Mouse (Mus musculus) midbrain, embryonic 10.5 days (tissue): ENCODE measurements around the gene Eif4g2. TPM values are rescaled to one million over a fixed set of nuclear protein-coding genes. Genes with fewer than 3 reads are reported as not detected.
A peak's percentile ranks its signal among the peaks of the same experiment; 100 is the strongest.

Experiments
- DNase-seq: peaks from one replicate; pipeline ENCODE4 v3.0.0-alpha.2; 2017; ENCODE audit warnings: low spot score
- H3K27ac ChIP-seq: fragments of 300-500 bp; sonication (generic); replicated peaks from 2 replicates; pipeline ENCODE4 v1.5.1; 2016; ENCODE audit warnings: mild to moderate bottlenecking
- H3K27me3 ChIP-seq: fragments of 300-500 bp; sonication (generic); 2 replicates; pipeline ENCODE4 v1.6.1; 2016; ENCODE audit warnings: low read depth, mild to moderate bottlenecking; ENCODE audit not compliant: poor library complexity, severe bottlenecking
- H3K36me3 ChIP-seq: fragments of 300-500 bp; sonication (generic); 2 replicates; pipeline ENCODE4 v1.6.1; 2016; ENCODE audit warnings: mild to moderate bottlenecking, moderate library complexity
- H3K4me1 ChIP-seq: fragments of 300-500 bp; sonication (generic); 2 replicates; pipeline ENCODE4 v1.6.1; 2016
- H3K4me3 ChIP-seq: fragments of 300-500 bp; sonication (generic); 2 replicates; pipeline ENCODE4 v1.5.1; 2016; ENCODE audit warnings: mild to moderate bottlenecking, moderate library complexity
- H3K9me3 ChIP-seq: fragments of 300-500 bp; sonication (generic); replicated peaks from 2 replicates; pipeline ENCODE4 v1.6.1; 2016; ENCODE audit warnings: mild to moderate bottlenecking
- WGBS: fragments of 180-500 bp; shearing (Covaris S2); methylation state at CpG from one replicate; pipeline ENCODE4 v1.1.7; 2016; 5-methylcytosine and 5-hydroxymethylcytosine counted together
- polyA plus RNA-seq: library from polyadenylated mRNA; unstranded; fragments of >200 nt; fragmentation: Nextera tagmentation; extraction: Ambion mirVana; gene quantifications from 2 replicates; pipeline ENCODE4 v1.2.1, GENCODE M21; 2016

Gene Eif4g2
- 1,390 and 1,545 TPM in 2 replicates for polyA plus RNA-seq

GRCm38 (mm10) chr7:111082822-111083732 is at the start of gene Eif4g2:
Eif4g2 (minus strand) TSS chr7:111083030.
- Histone ChIP-seq H3K4me1 (peaks cover 30% of the 10 kb centered on the region), H3K27ac (peak within 1 kb of the TSS; percentile 100), H3K4me3 (peak within 1 kb of the TSS; percentile 99), H3K27me3 (no peaks in the 10 kb centered on the region), H3K36me3 (peaks cover 36% of the 10 kb centered on the region), H3K9me3 (no peaks in the 10 kb centered on the region)
- under 1% methylated on average over 70 of the region's 70 CpGs for WGBS
- DNase-seq = peak; percentile 100

- no peaks in the 10 kb centered on the region for H3K4me1 ChIP-seq
- no peaks in the 10 kb centered on the region for H3K36me3 ChIP-seq
- no peaks in the 10 kb centered on the region for H3K27me3 ChIP-seq
- H3K9me3 ChIP-seq = no peaks in the 10 kb centered on the region
- H3K27ac ChIP-seq = no peak overlapping the region
- H3K4me3 ChIP-seq = no peak overlapping the region
- 76% methylated on average over 2 of the region's 2 CpGs for WGBS
- DNase-seq = no peak
Measured at GRCm38 (mm10) chr7:111132596-111132995, 49.8 kb upstream of the Eif4g2 start.

DNA sequence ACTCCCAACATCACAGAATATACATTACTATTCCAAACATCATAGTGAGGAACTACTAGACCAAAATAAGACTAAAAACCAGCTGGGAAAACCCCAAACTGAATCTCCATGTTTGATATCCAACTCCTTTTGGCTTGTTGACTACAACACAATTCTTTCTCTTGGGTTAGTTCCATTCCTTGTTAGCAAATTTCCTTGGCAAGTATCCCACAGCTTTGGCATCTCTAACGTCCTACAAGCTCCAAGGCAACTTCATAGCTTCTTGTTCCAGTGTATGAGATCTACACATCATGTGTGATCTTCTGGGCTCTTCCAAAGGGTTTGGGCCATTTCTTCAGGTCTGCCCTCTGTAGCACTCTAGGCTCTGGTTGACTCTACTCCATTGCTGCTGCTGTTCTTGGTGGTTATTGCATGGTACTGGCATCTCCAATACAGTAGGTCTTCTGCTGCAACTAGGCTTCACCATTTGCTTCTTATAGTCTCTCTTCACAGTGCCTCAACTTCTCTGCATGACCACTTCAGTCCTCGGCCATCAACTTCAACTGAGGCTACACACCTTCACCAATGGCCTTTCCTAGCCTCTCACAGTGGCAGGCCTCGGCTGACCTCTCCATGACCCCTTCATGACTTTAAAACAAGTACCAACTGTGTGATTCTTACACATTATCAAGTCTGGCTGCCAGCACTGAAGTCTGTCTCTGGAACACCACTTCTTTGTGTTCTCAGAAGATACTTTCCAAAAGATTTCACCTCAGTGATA is 44.0 kb upstream of the Eif4g2 start:
- H3K4me1 ChIP-seq = peaks cover 9% of the 10 kb centered on the region
- H3K36me3 ChIP-seq = no peaks in the 10 kb centered on the region
- no peaks in the 10 kb centered on the region for H3K27me3 ChIP-seq
- no peak for DNase-seq
- no peak overlapping the region for H3K4me3 ChIP-seq
- H3K9me3 ChIP-seq = no peaks in the 10 kb centered on the region
- no peak overlapping the region for H3K27ac ChIP-seq
- WGBS = 74% methylated on average over 3 of the region's 3 CpGs

GRCm38 (mm10) chr7:111123761-111124546 is 41.1 kb upstream of the Eif4g2 start:
- no peaks in the 10 kb centered on the region for H3K27me3 ChIP-seq
- no peak for DNase-seq
- H3K4me1 ChIP-seq = peaks cover 17% of the 10 kb centered on the region
- H3K27ac ChIP-seq = no peak overlapping the region
- WGBS = 94% methylated on average over 2 of the region's 2 CpGs
- H3K4me3 ChIP-seq = no peak overlapping the region
- H3K36me3 ChIP-seq = peaks cover 7% of the 10 kb centered on the region
- H3K9me3 ChIP-seq = no peaks in the 10 kb centered on the region

GRCm38 (mm10) chr7:111122531-111123130 is 39.8 kb upstream of the Eif4g2 start:
- peak overlapping the region; percentile 99 for H3K27ac ChIP-seq
- H3K27me3 ChIP-seq = no peaks in the 10 kb centered on the region
- H3K4me1 ChIP-seq = peaks cover 17% of the 10 kb centered on the region
- H3K9me3 ChIP-seq = no peaks in the 10 kb centered on the region
- peaks cover 18% of the 10 kb centered on the region for H3K36me3 ChIP-seq
- H3K4me3 ChIP-seq = peak overlapping the region; percentile 74
- under 1% methylated on average over 44 of the region's 44 CpGs for WGBS
- peak; percentile 97 for DNase-seq

DNA sequence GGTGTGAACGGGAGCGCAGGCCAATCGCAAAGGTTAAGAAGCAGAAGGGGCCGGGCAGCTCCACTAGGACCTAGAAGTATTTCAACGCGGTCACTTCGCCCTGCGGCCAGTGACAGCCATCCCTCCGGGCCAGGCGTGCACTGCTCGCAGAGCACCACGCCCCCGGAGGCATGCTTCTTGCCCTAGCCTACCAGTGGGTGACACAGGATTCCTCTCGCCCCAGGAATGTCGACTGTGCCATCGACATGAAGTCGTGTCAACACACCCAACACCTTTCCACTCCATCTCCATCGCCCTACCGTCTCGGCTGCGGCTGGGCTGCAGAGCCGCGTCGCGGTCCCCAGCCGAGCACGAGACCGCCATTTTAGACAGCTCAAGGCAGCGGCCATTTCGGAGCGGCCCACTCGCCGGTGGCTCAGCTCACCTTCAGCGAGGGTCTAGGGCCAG is 39.3 kb upstream of the Eif4g2 start:
- H3K27ac ChIP-seq = peak overlapping the region; percentile 99
- no peaks in the 10 kb centered on the region for H3K27me3 ChIP-seq
- H3K36me3 ChIP-seq = peaks cover 19% of the 10 kb centered on the region
- no peak for DNase-seq
- under 1% methylated on average over 34 of the region's 34 CpGs for WGBS
- peaks cover 17% of the 10 kb centered on the region for H3K4me1 ChIP-seq
- H3K9me3 ChIP-seq = no peaks in the 10 kb centered on the region
- H3K4me3 ChIP-seq = peak overlapping the region; percentile 74

- no peaks in the 10 kb centered on the region for H3K27me3 ChIP-seq
- no peak for DNase-seq
- no peaks in the 10 kb centered on the region for H3K9me3 ChIP-seq
- WGBS = 51% methylated on average over 9 of the region's 9 CpGs
- H3K4me3 ChIP-seq = peak overlapping the region; percentile 74
- H3K36me3 ChIP-seq = peaks cover 19% of the 10 kb centered on the region
- H3K4me1 ChIP-seq = peaks cover 17% of the 10 kb centered on the region
- peak overlapping the region; percentile 99 for H3K27ac ChIP-seq
Measured at GRCm38 (mm10) chr7:111121522-111121921, 38.7 kb upstream of the Eif4g2 start.

GRCm38 (mm10) chr7:111109561-111109960 is 26.7 kb upstream of the Eif4g2 start:
- Histone ChIP-seq H3K9me3 (no peaks in the 10 kb centered on the region), H3K27ac (no peak overlapping the region), H3K36me3 (peaks cover 15% of the 10 kb centered on the region), H3K4me1 (no peaks in the 10 kb centered on the region), H3K27me3 (no peaks in the 10 kb centered on the region), H3K4me3 (no peak overlapping the region)
- 71% methylated on average over 2 of the region's 2 CpGs for WGBS
- no peak for DNase-seq

- Histone ChIP-seq H3K4me3 (no peak overlapping the region), H3K4me1 (no peaks in the 10 kb centered on the region), H3K27ac (no peak overlapping the region), H3K36me3 (peaks cover 12% of the 10 kb centered on the region), H3K9me3 (no peaks in the 10 kb centered on the region), H3K27me3 (no peaks in the 10 kb centered on the region)
- DNase-seq = no peak
- 94% methylated on average over 2 of the region's 2 CpGs for WGBS
Measured at GRCm38 (mm10) chr7:111109161-111109560, 26.3 kb upstream of the Eif4g2 start.

- Histone ChIP-seq H3K27me3 (no peaks in the 10 kb centered on the region), H3K9me3 (no peaks in the 10 kb centered on the region), H3K4me3 (no peak overlapping the region), H3K36me3 (no peaks in the 10 kb centered on the region), H3K27ac (no peak overlapping the region), H3K4me1 (no peaks in the 10 kb centered on the region)
- DNase-seq = no peak
- WGBS = 85% methylated on average over 1 of the region's 1 CpGs
Measured at GRCm38 (mm10) chr7:111098196-111098595, 15.4 kb upstream of the Eif4g2 start.

GRCm38 (mm10) chr7:111095169-111095568 is 12.3 kb upstream of the Eif4g2 start:
- DNase-seq = no peak
- no peaks in the 10 kb centered on the region for H3K4me1 ChIP-seq
- WGBS = 84% methylated on average over 2 of the region's 2 CpGs
- no peaks in the 10 kb centered on the region for H3K36me3 ChIP-seq
- H3K27me3 ChIP-seq = no peaks in the 10 kb centered on the region
- H3K4me3 ChIP-seq = no peak overlapping the region
- H3K9me3 ChIP-seq = no peaks in the 10 kb centered on the region
- H3K27ac ChIP-seq = no peak overlapping the region

DNA sequence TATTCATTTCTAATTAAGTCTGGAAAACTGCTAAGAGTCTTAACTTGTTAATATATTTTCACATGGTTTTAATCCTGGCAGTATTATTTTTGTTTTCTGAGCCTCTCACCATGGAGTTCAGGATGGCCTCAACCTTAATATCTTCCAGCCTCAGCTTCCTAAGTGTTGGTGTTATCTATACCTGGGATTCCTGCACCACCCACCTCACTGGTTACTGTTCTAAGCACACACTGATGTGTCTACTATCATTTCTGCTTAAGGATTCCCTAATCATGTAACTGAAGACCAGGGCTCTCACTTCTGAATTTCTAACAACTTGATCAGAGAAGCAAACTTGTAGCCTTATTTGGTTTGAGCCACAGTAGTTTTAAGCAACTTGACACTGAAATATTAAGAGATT is 2.3 kb upstream of the Eif4g2 start:
- DNase-seq = no peak
- Histone ChIP-seq H3K27ac (no peak overlapping the region), H3K4me1 (peaks cover 22% of the 10 kb centered on the region), H3K27me3 (no peaks in the 10 kb centered on the region), H3K36me3 (peaks cover 15% of the 10 kb centered on the region), H3K4me3 (no peak overlapping the region), H3K9me3 (no peaks in the 10 kb centered on the region; the same call in 1 of the 2 replicates)
